Mouse (Mus musculus) kidney, embryonic 15.5 days (tissue): Measurements from ENCODE around the gene Syt16. TPM values are rescaled to one million over a fixed set of nuclear protein-coding genes. Genes with fewer than 3 reads are reported as not detected.
A peak's percentile ranks its signal among the peaks of the same experiment; 100 is the strongest.

Source experiments
- ATAC-seq: fragments of 200-750 bp; cut with Nextera tagmentation; replicated peaks from 2 replicates; pipeline ENCODE4 v1.8.0; 2017; ENCODE audit warnings: moderate TSS enrichment; ENCODE audit not compliant: low FRiP score
- H3K27ac ChIP-seq: fragments of 300-500 bp; sonication (generic); 2 replicates; pipeline ENCODE4 v1.5.1; 2015; ENCODE audit warnings: mild to moderate bottlenecking, inconsistent platforms
- H3K27me3 ChIP-seq: fragments of 300-500 bp; sonication (generic); 2 replicates; pipeline ENCODE4 v1.6.1; 2015; ENCODE audit warnings: inconsistent platforms
- H3K36me3 ChIP-seq: fragments of 300-500 bp; sonication (generic); 2 replicates; pipeline ENCODE4 v1.6.1; 2015; ENCODE audit warnings: inconsistent platforms
- H3K4me1 ChIP-seq: fragments of 300-500 bp; sonication (generic); 2 replicates; pipeline ENCODE4 v1.6.1; 2015; ENCODE audit warnings: inconsistent platforms
- H3K4me2 ChIP-seq: fragments of 300-500 bp; sonication (generic); 2 replicates; pipeline ENCODE4 v1.6.1; 2015; ENCODE audit warnings: moderate library complexity, mild to moderate bottlenecking, inconsistent platforms
- H3K4me3 ChIP-seq: fragments of 300-500 bp; sonication (generic); replicated peaks from 2 replicates; pipeline ENCODE4 v1.5.1; 2015; ENCODE audit warnings: mild to moderate bottlenecking, inconsistent platforms
- H3K9ac ChIP-seq: fragments of 300-500 bp; sonication (generic); 2 replicates; pipeline ENCODE4 v1.6.1; 2015; ENCODE audit warnings: mild to moderate bottlenecking, inconsistent platforms
- H3K9me3 ChIP-seq: fragments of 300-500 bp; sonication (generic); replicated peaks from 2 replicates; pipeline ENCODE4 v1.6.1; 2016; ENCODE audit warnings: inconsistent platforms
- WGBS: fragments of 180-500 bp; shearing (Covaris S2); methylation state at CpG from one replicate; pipeline ENCODE4 v1.1.7; 2015; ENCODE audit warnings: mixed read lengths; 5-methylcytosine and 5-hydroxymethylcytosine counted together
- polyA plus RNA-seq: library from polyadenylated mRNA; unstranded; fragments of >200 nt; fragmentation: Nextera tagmentation; extraction: Ambion mirVana; gene quantifications from 2 replicates; pipeline ENCODE4 v1.2.1, GENCODE M21; 2015

The Syt16 gene
- polyA plus RNA-seq, 1 experiment from 2014 or later = 0.84 TPM

- no peak overlapping the region for H3K27ac ChIP-seq
- no peaks in the 10 kb centered on the region for H3K9me3 ChIP-seq
- no peak overlapping the region for H3K9ac ChIP-seq
- no peak overlapping the region for H3K4me2 ChIP-seq
- no peak for ATAC-seq
- H3K4me3 ChIP-seq = no peak overlapping the region
- H3K36me3 ChIP-seq = no peaks in the 10 kb centered on the region
- 83% methylated on average over 5 of the region's 5 CpGs for WGBS
- H3K4me1 ChIP-seq = no peaks in the 10 kb centered on the region
- no peaks in the 10 kb centered on the region for H3K27me3 ChIP-seq
These were observed 18.0 kb downstream of the Syt16 start for GRCm38 (mm10) chr12:74015491-74015890.

GRCm38 (mm10) chr12:74023260-74023659 is 25.8 kb downstream of the Syt16 start:
- Histone ChIP-seq H3K9me3 (no peaks in the 10 kb centered on the region), H3K4me3 (no peak overlapping the region), H3K9ac (no peak overlapping the region), H3K4me2 (no peak overlapping the region), H3K36me3 (no peaks in the 10 kb centered on the region), H3K27me3 (no peaks in the 10 kb centered on the region), H3K4me1 (no peaks in the 10 kb centered on the region), H3K27ac (no peak overlapping the region)
- WGBS = 86% methylated on average over 5 of the region's 5 CpGs
- ATAC-seq = no peak

DNA sequence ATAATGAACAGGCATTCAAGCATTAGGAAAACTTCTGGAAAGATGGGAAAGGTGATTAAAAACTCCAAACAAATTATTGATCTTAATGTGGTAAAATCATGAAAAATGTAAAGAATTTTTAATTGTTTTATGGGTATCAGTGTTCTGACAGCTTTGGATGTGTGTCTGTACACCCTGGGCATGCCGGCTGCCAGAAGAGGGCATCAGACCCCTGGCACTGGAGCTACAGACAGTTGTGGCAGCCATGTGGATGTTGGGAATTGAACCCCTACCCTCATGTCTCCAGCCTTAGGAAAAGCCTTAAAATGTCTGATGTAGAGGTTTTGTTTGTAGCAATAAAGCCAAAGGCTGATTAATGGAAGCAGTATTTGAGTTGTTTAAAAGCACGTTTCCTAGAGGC is 27.5 kb downstream of the Syt16 start:
- Histone ChIP-seq H3K9ac (no peak overlapping the region), H3K36me3 (no peaks in the 10 kb centered on the region), H3K27ac (no peak overlapping the region), H3K4me2 (no peak overlapping the region), H3K4me3 (no peak overlapping the region), H3K9me3 (no peaks in the 10 kb centered on the region), H3K27me3 (no peaks in the 10 kb centered on the region), H3K4me1 (no peaks in the 10 kb centered on the region)
- 87% methylated on average over 2 of the region's 2 CpGs for WGBS
- ATAC-seq = no peak

- Histone ChIP-seq H3K9me3 (no peaks in the 10 kb centered on the region), H3K36me3 (no peaks in the 10 kb centered on the region), H3K27me3 (no peaks in the 10 kb centered on the region), H3K4me2 (no peak overlapping the region), H3K4me1 (no peaks in the 10 kb centered on the region), H3K4me3 (no peak overlapping the region), H3K9ac (no peak overlapping the region), H3K27ac (no peak overlapping the region)
- ATAC-seq = no peak
- WGBS = 86% methylated on average over 5 of the region's 5 CpGs
These were observed 45.8 kb downstream of the Syt16 start for GRCm38 (mm10) chr12:74043225-74043624.

- Histone ChIP-seq H3K27ac (no peak overlapping the region), H3K4me2 (no peak overlapping the region), H3K36me3 (no peaks in the 10 kb centered on the region), H3K4me3 (no peak overlapping the region), H3K27me3 (no peaks in the 10 kb centered on the region), H3K9me3 (no peaks in the 10 kb centered on the region), H3K9ac (no peak overlapping the region), H3K4me1 (no peaks in the 10 kb centered on the region)
- ATAC-seq = no peak
- 53% methylated on average over 6 of the region's 6 CpGs for WGBS
These were observed 46.3 kb downstream of the Syt16 start for GRCm38 (mm10) chr12:74043755-74044154.

DNA sequence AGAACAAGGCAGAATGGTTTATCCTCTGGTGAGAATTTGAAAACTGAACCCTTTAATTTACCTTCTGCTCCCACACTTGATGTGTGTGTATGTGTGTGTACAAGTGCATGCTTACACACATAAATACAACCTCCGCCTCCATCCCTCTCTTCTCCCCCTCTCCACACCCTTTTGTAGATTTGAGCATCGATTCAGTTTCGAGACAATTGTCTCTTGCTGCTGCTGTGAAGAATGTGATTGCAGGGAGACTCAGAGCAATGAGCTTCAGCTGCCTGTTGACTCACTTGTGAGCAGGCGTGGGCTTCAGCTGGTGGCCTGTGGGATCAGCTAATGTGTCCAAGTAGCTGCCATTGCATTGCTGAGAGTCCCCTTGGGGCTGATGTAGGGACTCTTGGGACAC is 46.8 kb downstream of the Syt16 start:
- WGBS = 88% methylated on average over 4 of the region's 4 CpGs
- ATAC-seq = no peak
- no peak overlapping the region for H3K4me3 ChIP-seq

DNA sequence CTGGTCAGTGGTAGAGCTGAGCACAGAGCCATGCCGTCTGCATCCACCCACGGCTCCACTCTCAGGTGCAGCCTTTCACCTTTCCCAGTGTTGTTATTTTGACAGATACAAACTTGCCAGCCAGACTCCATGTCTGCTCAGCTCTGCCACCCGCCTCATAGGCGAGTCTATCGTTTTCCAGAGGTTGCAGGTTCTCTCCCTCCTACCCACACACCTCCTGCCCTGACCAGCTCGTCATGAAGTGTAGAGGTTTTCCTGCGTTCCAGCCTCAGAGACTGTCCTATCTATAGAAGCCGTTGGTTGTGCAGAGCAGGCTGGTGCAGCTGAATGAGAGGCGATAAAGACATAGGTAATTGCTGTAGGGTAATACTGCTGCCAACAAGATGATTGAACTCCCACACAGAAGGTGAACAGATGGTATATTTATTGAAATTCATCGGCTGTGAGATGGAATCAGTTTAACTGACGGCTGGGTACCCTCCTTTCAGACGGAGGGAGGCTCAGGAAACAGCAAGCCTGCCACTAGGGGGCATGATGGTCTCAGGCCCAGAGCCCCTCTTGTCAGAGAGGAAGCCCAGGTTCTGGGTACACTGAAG is 58.0 kb downstream of the Syt16 start:
- no peaks in the 10 kb centered on the region for H3K36me3 ChIP-seq
- H3K9ac ChIP-seq = no peak overlapping the region
- no peaks in the 10 kb centered on the region for H3K27me3 ChIP-seq
- no peak overlapping the region for H3K4me2 ChIP-seq
- H3K9me3 ChIP-seq = no peaks in the 10 kb centered on the region
- H3K27ac ChIP-seq = no peak overlapping the region
- H3K4me3 ChIP-seq = no peak overlapping the region
- peak; percentile 74; the same call in 1 of the 2 replicates for ATAC-seq
- 50% methylated on average over 12 of the region's 12 CpGs for WGBS
- H3K4me1 ChIP-seq = no peaks in the 10 kb centered on the region

More for the DNA sequence above, 46.8 kb downstream of the Syt16 start:
- H3K9ac ChIP-seq = no peak overlapping the region
- H3K27ac ChIP-seq = no peak overlapping the region
- no peaks in the 10 kb centered on the region for H3K36me3 ChIP-seq
- H3K9me3 ChIP-seq = no peaks in the 10 kb centered on the region
- no peaks in the 10 kb centered on the region for H3K27me3 ChIP-seq
- H3K4me1 ChIP-seq = no peaks in the 10 kb centered on the region
- no peak overlapping the region for H3K4me2 ChIP-seq

GRCm38 (mm10) chr12:74056162-74056561 is 58.7 kb downstream of the Syt16 start:
- H3K4me3 ChIP-seq = no peak overlapping the region
- H3K4me2 ChIP-seq = no peak overlapping the region
- no peak overlapping the region for H3K9ac ChIP-seq
- H3K27me3 ChIP-seq = no peaks in the 10 kb centered on the region
- ATAC-seq = no peak
- no peaks in the 10 kb centered on the region for H3K4me1 ChIP-seq
- WGBS = 67% methylated on average over 2 of the region's 2 CpGs
- H3K27ac ChIP-seq = no peak overlapping the region
- H3K36me3 ChIP-seq = no peaks in the 10 kb centered on the region
- no peaks in the 10 kb centered on the region for H3K9me3 ChIP-seq

GRCm38 (mm10) chr12:74062547-74062946 is 65.1 kb downstream of the Syt16 start:
- WGBS = 96% methylated on average over 1 of the region's 1 CpGs
- Histone ChIP-seq H3K4me2 (no peak overlapping the region), H3K9me3 (no peaks in the 10 kb centered on the region), H3K9ac (no peak overlapping the region), H3K27me3 (no peaks in the 10 kb centered on the region), H3K36me3 (no peaks in the 10 kb centered on the region), H3K4me1 (no peaks in the 10 kb centered on the region), H3K27ac (no peak overlapping the region), H3K4me3 (no peak overlapping the region)
- ATAC-seq = no peak

DNA sequence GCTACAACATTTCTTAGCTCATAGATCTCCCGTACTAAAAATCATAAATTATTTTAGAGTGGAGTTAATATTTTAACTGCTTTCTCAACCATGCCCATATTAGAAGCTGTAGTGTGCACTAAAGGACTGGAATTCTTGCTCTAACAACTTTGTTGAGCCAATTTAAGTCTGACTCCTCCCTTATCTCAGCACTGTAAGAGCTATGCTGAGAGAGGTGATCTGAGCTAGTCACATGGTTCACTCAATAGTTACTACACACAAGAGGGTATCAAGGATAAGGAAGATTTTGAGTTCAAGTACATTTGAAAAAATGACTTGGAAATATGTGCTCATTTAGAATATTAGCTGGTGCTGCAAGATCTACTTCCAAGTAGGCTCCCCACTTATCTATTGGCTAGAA is 71.5 kb downstream of the Syt16 start:
- no peaks in the 10 kb centered on the region for H3K27me3 ChIP-seq
- ATAC-seq = no peak
- 71% methylated on average over 1 of the region's 1 CpGs for WGBS

GRCm38 (mm10) chr12:74075590-74075989 is 78.1 kb downstream of the Syt16 start:
- no peak overlapping the region for H3K4me3 ChIP-seq
- H3K4me1 ChIP-seq = no peaks in the 10 kb centered on the region
- H3K27ac ChIP-seq = no peak overlapping the region
- H3K36me3 ChIP-seq = no peaks in the 10 kb centered on the region
- H3K27me3 ChIP-seq = no peaks in the 10 kb centered on the region
- no peak overlapping the region for H3K9ac ChIP-seq
- H3K9me3 ChIP-seq = no peaks in the 10 kb centered on the region
- no peak for ATAC-seq
- H3K4me2 ChIP-seq = no peak overlapping the region
- WGBS = 81% methylated on average over 3 of the region's 3 CpGs

More for the DNA sequence above, 71.5 kb downstream of the Syt16 start:
- Histone ChIP-seq H3K27ac (no peak overlapping the region), H3K4me3 (no peak overlapping the region), H3K36me3 (no peaks in the 10 kb centered on the region), H3K4me2 (no peak overlapping the region), H3K4me1 (no peaks in the 10 kb centered on the region), H3K9ac (no peak overlapping the region), H3K9me3 (no peaks in the 10 kb centered on the region)

- H3K36me3 ChIP-seq = no peaks in the 10 kb centered on the region
- H3K9me3 ChIP-seq = no peaks in the 10 kb centered on the region
- no peak overlapping the region for H3K9ac ChIP-seq
- no peak overlapping the region for H3K27ac ChIP-seq
- no peak overlapping the region for H3K4me3 ChIP-seq
- H3K27me3 ChIP-seq = no peaks in the 10 kb centered on the region
- H3K4me1 ChIP-seq = no peaks in the 10 kb centered on the region
- H3K4me2 ChIP-seq = no peak overlapping the region
- ATAC-seq = no peak
- 50% methylated on average over 4 of the region's 4 CpGs for WGBS
These were observed 78.6 kb downstream of the Syt16 start for GRCm38 (mm10) chr12:74076091-74076490.

GRCm38 (mm10) chr12:74081122-74081521 is 83.7 kb downstream of the Syt16 start:
- no peaks in the 10 kb centered on the region for H3K27me3 ChIP-seq
- no peak overlapping the region for H3K9ac ChIP-seq
- WGBS = 87% methylated on average over 3 of the region's 3 CpGs
- no peaks in the 10 kb centered on the region for H3K9me3 ChIP-seq
- H3K27ac ChIP-seq = no peak overlapping the region
- no peak for ATAC-seq
- H3K4me1 ChIP-seq = no peaks in the 10 kb centered on the region
- H3K36me3 ChIP-seq = no peaks in the 10 kb centered on the region
- H3K4me3 ChIP-seq = no peak overlapping the region
- no peak overlapping the region for H3K4me2 ChIP-seq
